Mouse (Mus musculus) megakaryocyte-erythroid progenitor cell, adult 5 weeks (primary cell): ENCODE results near the gene Dnali1. TPM values are rescaled to one million over a fixed set of nuclear protein-coding genes. Genes with fewer than 3 reads are reported as not detected.

ENCODE experiments used
- polyA plus RNA-seq: library from polyadenylated mRNA; stranded (reverse); fragments of >175 nt; gene quantifications from 2 replicates; pipeline ENCODE4 v1.2.3, GENCODE M21; 2012

Dnali1 gene
- not detected in 2 replicates for polyA plus RNA-seq

DNA sequence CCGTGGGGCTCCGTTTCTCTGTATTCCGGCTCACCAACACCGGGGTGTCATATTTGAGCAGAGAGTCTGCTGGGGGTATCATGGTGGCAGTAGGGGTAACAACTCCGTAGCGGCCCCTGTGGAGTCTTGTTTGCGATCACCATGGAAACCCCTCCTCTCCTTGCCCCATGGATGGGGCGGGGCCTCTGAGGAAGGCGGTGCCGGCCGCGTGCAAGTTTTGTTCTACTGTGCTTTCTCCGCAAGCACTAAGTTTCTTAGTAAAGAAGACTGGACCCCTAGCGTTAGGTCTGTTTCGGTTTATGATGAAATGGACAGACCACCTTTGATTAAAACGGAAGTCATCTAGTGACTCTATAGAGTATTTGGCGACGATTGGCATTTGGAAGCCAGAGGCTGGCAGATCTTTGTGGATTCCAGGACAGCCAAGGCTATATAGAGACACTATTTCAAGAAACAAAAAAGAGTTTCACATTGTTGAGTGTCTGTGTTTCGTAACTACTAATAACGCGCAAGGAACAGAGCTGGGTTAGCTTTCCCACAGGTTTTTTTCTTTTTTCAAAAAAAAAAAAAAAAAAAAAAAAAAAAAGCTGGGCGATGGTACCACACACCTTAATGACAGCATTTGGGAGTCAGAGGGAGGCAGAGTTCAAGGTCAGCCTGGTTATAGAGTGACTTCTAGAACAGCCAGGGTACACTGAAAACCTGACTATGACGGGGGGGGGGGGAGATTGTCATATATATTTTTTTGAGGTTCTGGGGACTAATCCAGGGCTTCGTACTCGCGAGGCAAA lies at the start of gene Dnali1:
Dnali1 (minus strand) TSS at position 187 of the 791 bp plus-strand sequence.

DNA sequence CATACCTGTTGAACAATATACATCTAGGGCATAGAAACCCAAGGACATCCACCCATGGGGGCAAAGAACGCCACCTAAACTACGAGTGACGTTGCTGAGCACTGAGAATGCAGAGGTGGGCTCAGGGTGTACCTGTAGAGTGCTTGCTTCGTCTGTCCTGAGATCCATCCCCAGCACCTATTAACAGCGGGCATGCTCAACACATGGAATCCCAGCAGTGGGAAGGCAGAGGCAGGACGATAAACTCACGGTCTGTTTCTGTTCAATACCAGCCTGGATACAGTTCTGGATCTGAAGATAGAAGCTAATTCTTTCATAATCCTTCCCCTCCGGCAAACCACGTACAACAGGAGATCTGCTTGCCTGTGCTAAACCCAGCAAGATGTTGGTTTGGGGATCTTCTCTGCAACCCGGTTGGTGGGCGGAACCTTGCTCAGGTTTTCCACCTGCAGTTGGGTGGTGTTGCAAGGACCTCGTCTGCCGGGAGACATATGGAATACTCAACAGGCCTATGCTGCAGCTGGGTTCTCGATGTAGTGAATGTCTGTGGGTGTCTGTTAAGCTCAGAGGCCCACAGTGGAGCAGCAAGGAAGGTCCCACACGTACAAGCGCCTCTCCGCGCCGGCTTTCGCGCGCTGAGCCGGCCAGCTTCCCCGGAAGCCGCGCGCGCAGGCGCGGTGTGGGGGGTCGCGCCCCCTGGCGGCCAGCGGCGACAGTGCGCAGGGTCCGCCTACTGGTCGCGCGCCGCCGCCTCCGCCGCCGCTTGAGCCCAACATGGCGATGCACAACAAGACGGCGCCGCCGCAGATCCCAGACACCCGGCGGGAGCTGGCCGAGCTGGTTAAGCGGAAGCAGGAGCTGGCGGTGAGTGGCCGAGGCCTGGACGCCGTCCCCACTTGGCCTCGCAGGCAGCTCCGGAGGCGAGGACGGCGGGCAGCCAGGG lies 19.2 kb upstream of the Dnali1 start, which contains the start of gene Meaf6:
Meaf6 (plus strand) TSS at position 732 of the 943 bp plus-strand sequence.

GRCm38 (mm10) chr4:125066490-125067370 lies 1.2 kb upstream of the Dnali1 start, which contains the start of gene Snip1:
Gene Snip1 (plus strand): TSS chr4:125066672.

DNA sequence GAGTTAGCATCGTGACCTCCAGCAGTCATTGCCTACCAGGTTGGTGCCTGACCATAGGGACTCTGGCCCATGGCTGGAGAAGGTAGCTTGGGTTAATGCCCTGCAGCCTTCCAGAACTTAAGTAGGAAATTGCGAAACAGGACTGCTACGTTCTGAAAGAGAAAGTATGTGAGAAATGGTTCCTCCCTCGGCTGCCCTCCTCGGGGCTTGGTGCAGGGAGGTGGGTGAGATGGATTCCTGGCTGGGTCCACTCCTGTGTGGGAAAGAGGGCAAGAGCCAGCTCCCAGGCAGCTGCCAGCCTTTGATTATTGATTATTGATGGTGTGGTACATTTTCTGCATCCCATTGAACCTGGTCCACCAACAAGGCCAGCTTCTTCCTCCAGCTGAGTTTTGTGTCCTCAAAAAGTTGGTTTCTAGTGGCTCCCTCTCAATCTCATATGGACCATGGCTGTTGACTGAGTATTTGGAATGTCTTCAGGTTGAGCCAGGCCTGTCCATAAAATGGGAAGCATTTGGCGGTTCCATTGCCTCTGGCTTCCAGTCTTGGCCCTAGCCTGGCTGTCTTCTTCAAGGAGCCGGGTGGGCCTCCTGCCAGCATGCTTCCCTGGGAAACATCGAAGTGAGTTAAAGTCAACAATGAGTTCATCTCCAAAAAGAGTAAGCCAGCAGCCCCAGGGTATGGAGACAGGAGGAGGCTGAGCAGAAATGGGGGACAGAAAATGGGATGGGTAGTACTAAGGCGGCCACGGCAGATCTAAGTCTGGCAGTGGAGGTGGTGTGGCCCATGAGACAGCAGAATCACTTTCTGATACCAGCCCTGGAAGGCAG lies 49.5 kb downstream of the Dnali1 start, which contains the start of gene Gnl2:
Gnl2 (plus strand) TSS at position 780 of the 830 bp plus-strand sequence.

Other genes starting within 250 kb of the Dnali1 start
- 21.5 and 26.6 TPM in 2 replicates for gene Yrdc, start 215.0 kb downstream of the Dnali1 start, polyA plus RNA-seq
- 19.1 and 21.9 TPM in 2 replicates for gene 1110065P20Rik, start 214.5 kb downstream of the Dnali1 start, polyA plus RNA-seq
- 0.03 and 0.14 TPM in 2 replicates for gene Maneal, start 203.5 kb downstream of the Dnali1 start, polyA plus RNA-seq
- not detected in 2 replicates for gene Epha10, start 184.8 kb downstream of the Dnali1 start, polyA plus RNA-seq
- gene 9930104L06Rik, start 128.7 kb downstream of the Dnali1 start, polyA plus RNA-seq, result 2.3 and 2.9 TPM in 2 replicates
- gene Cdca8, start 126.4 kb downstream of the Dnali1 start, polyA plus RNA-seq, result 83.2 and 92.9 TPM in 2 replicates
- 4.2 and 4.8 TPM in 2 replicates for gene Rspo1, start 79.3 kb downstream of the Dnali1 start, polyA plus RNA-seq
- gene Gnl2, start 49.1 kb downstream of the Dnali1 start, polyA plus RNA-seq, result 59.0 and 68.2 TPM in 2 replicates
- 26.4 and 36.3 TPM in 2 replicates for gene Snip1, start 969 bp upstream of the Dnali1 start, polyA plus RNA-seq
- gene Meaf6, start 19.4 kb upstream of the Dnali1 start, polyA plus RNA-seq, result 93.8 and 136 TPM in 2 replicates
- gene Zc3h12a, start 62.1 kb upstream of the Dnali1 start, polyA plus RNA-seq, result 77.9 and 118 TPM in 2 replicates